In genomic region chr5:136321378-136321777, GRCm38 (mm10) we compare ENCODE assay signal across 10 mouse cellular contexts.
DNase-seq lines count a peak whose midpoint lies in the region; ATAC-seq and TF ChIP-seq lines count a peak whose summit lies in the region.
"Had no signal": no experiment of that assay in that cellular context is flagged by ENCODE, and none has a peak within 500 bp of the region (broad histone marks: within the 10 kb centered on the region; RNA-seq: fewer than 3 reads in every experiment).

No protein-coding gene starts in this region.

- TF ChIP-seq CTCF in forebrain, postnatal 0 days (IDR thresholded peaks at IDR 0.05; ENCODE audit: low read depth): peak; percentile 46
- TF ChIP-seq CTCF in lung, embryonic 14.5 days (IDR thresholded peaks at IDR 0.05; ENCODE audit: low read depth): peak; percentile 43
- peak; percentile 47; the same call in 1 of the 2 replicates for TF ChIP-seq CTCF in brain, embryonic 14.5 days (IDR thresholded peaks at IDR 0.05; ENCODE audit: borderline replicate concordance, extremely low read depth, insufficient read depth, insufficient read length)

- H3K4me2 ChIP-seq in forebrain, postnatal 0 days (ENCODE audit: low read depth): no peak overlapping the region
- no peak overlapping the region for H3K4me2 ChIP-seq in forebrain, embryonic 15.5 days (replicated peaks)
- no peak overlapping the region for H3K4me2 ChIP-seq in lung, embryonic 14.5 days
- H3K4me2 ChIP-seq: hindbrain, embryonic 12.5 days; limb, embryonic 15.5 days had no signal

- H3K9ac ChIP-seq in forebrain, postnatal 0 days: no peak overlapping the region
- no peak overlapping the region for H3K9ac ChIP-seq in forebrain, embryonic 15.5 days (replicated peaks)
- no peak overlapping the region for H3K9ac ChIP-seq in lung, embryonic 14.5 days
- H3K9ac ChIP-seq: hindbrain, embryonic 12.5 days; limb, embryonic 15.5 days had no signal

- no peak overlapping the region for H3K27ac ChIP-seq in forebrain, postnatal 0 days (ENCODE audit: low read depth, low read length)
- no peak overlapping the region for H3K27ac ChIP-seq in forebrain, embryonic 15.5 days (replicated peaks)
- no peak overlapping the region for H3K27ac ChIP-seq in lung, embryonic 14.5 days (ENCODE audit: low read depth)
- H3K27ac ChIP-seq: hindbrain, embryonic 12.5 days; limb, embryonic 15.5 days had no signal

- H3K36me3 ChIP-seq in forebrain, postnatal 0 days (ENCODE audit: insufficient read depth): peaks cover 18% of the 10 kb centered on the region; the same call in 1 of the 2 replicates
- H3K36me3 ChIP-seq in forebrain, embryonic 15.5 days: peaks cover 42% of the 10 kb centered on the region
- H3K36me3 ChIP-seq in lung, embryonic 14.5 days (ENCODE audit: insufficient read depth): peaks cover 55% of the 10 kb centered on the region

- no peaks in the 10 kb centered on the region for H3K9me3 ChIP-seq in forebrain, postnatal 0 days (ENCODE audit: low read length)
- H3K9me3 ChIP-seq in forebrain, embryonic 15.5 days: no peaks in the 10 kb centered on the region
- H3K9me3 ChIP-seq in lung, embryonic 14.5 days (ENCODE audit: low read depth, low read length): no peaks in the 10 kb centered on the region
- H3K9me3 ChIP-seq: hindbrain, embryonic 12.5 days; limb, embryonic 15.5 days had no signal

- no peaks in the 10 kb centered on the region for H3K27me3 ChIP-seq in forebrain, postnatal 0 days (ENCODE audit: insufficient read depth, low read length)
- no peaks in the 10 kb centered on the region for H3K27me3 ChIP-seq in forebrain, embryonic 15.5 days
- no peaks in the 10 kb centered on the region for H3K27me3 ChIP-seq in lung, embryonic 14.5 days (ENCODE audit: insufficient read depth, low read length)
- H3K27me3 ChIP-seq: hindbrain, embryonic 12.5 days; limb, embryonic 15.5 days had no signal

- no peak for ATAC-seq in forebrain, postnatal 0 days
- no peak for ATAC-seq in forebrain, embryonic 15.5 days (replicated peaks)
- no peak for ATAC-seq in lung, embryonic 14.5 days (ENCODE audit: insufficient read depth)

- no peak overlapping the region for H3K4me3 ChIP-seq in forebrain, postnatal 0 days (ENCODE audit: low read depth, low read length)
- H3K4me3 ChIP-seq in forebrain, embryonic 15.5 days: no peak overlapping the region
- no peak overlapping the region for H3K4me3 ChIP-seq in lung, embryonic 14.5 days (ENCODE audit: low read depth, low read length)
- H3K4me3 ChIP-seq: hindbrain, embryonic 12.5 days; limb, embryonic 15.5 days had no signal

- DNase-seq in forebrain, postnatal 0 days: no peak
- peak; percentile 50 for DNase-seq in lung, embryonic 14.5 days
- DNase-seq in lung, adult 18-20 months: no peak
- peak; percentile 28 for DNase-seq in brain, embryonic 14.5 days (ENCODE audit: low read depth)
- DNase-seq in thymus, postnatal 0 days (ENCODE audit: low spot score): peak; percentile 26
- no peak for DNase-seq in Muller cell, postnatal 12 days (ENCODE audit: inconsistent ontology term)
- DNase-seq in urinary bladder, postnatal 14 days (ENCODE audit: low spot score): no peak

- TF ChIP-seq POLR2A in brain, embryonic 14.5 days (IDR thresholded peaks at IDR 0.05; ENCODE audit: borderline replicate concordance, extremely low read depth, insufficient read depth, insufficient read length, poor library complexity, severe bottlenecking): no peak

- WGBS in forebrain, postnatal 0 days: 84% methylated on average over 6 of the region's 6 CpGs
- WGBS in forebrain, embryonic 15.5 days: 82% methylated on average over 6 of the region's 6 CpGs
- WGBS in lung, embryonic 14.5 days: 75% methylated on average over 6 of the region's 6 CpGs

- H3K4me1 ChIP-seq in forebrain, postnatal 0 days (ENCODE audit: insufficient read depth): no peaks in the 10 kb centered on the region
- no peaks in the 10 kb centered on the region for H3K4me1 ChIP-seq in forebrain, embryonic 15.5 days
- no peaks in the 10 kb centered on the region for H3K4me1 ChIP-seq in lung, embryonic 14.5 days (ENCODE audit: insufficient read depth)
- H3K4me1 ChIP-seq: hindbrain, embryonic 12.5 days; limb, embryonic 15.5 days had no signal

Comparison
In these comparisons a context has a peak if more than half of its experiments do, and no peak if none do; other contexts are left out.
1. DNase-seq: peak in lung, embryonic 14.5 days (single experiment), brain, embryonic 14.5 days (single experiment) and thymus, postnatal 0 days (single experiment); none in forebrain, postnatal 0 days (single experiment), lung, adult 18-20 months (0 of 2), Muller cell, postnatal 12 days (single experiment) and urinary bladder, postnatal 14 days (single experiment).
2. Peak in every context shown above with its lines, with median percentiles within 50 percentile points of each other: CTCF ChIP-seq.